Mouse (Mus musculus): Measurements from ENCODE around the gene Pou2f2.

The Pou2f2 gene

GRCm38 (mm10) chr7:25179606-25180161 lies at the start of gene Pou2f2:
TSS of gene Pou2f2 (minus strand) at chr7:25179726.
- DNase-seq (ENCODE audit: low spot score in 2 of 2), result peak; percentile 82 to 84

- DNase-seq (ENCODE audit: low spot score in 2 of 2), result no peak
These were observed 48.2 kb upstream of the Pou2f2 start for GRCm38 (mm10) chr7:25227523-25228300.

GRCm38 (mm10) chr7:25222275-25222967 lies 42.9 kb upstream of the Pou2f2 start:
- DNase-seq (ENCODE audit: low spot score in 2 of 2), result no peak

- peak; percentile 96 to 98 for DNase-seq (ENCODE audit: low spot score in 2 of 2)
These were observed 41.8 kb upstream of the Pou2f2 start, which contains the start of gene Zfp526 for GRCm38 (mm10) chr7:25221102-25221883. TSS of gene Zfp526 (plus strand) at chr7:25221425.

GRCm38 (mm10) chr7:25220457-25221101 lies 41.1 kb upstream of the Pou2f2 start, which contains the start of gene Dedd2:
TSS of gene Dedd2 (minus strand) at chr7:25220615.
- DNase-seq (ENCODE audit: low spot score in 2 of 2), result no peak

GRCm38 (mm10) chr7:25219756-25220456 lies 40.4 kb upstream of the Pou2f2 start:
- peak; percentile 89 to 93 for DNase-seq (ENCODE audit: low spot score in 2 of 2)

GRCm38 (mm10) chr7:25219416-25219750 lies 39.9 kb upstream of the Pou2f2 start:
- DNase-seq (ENCODE audit: low spot score in 2 of 2), result no peak

GRCm38 (mm10) chr7:25218705-25219415 lies 39.3 kb upstream of the Pou2f2 start:
- no peak for DNase-seq (ENCODE audit: low spot score in 2 of 2)

GRCm38 (mm10) chr7:25217653-25218395 lies 38.3 kb upstream of the Pou2f2 start:
- DNase-seq (ENCODE audit: low spot score in 2 of 2), result no peak

GRCm38 (mm10) chr7:25214172-25214571 lies 34.6 kb upstream of the Pou2f2 start:
- no peak for DNase-seq (ENCODE audit: low spot score in 2 of 2)

GRCm38 (mm10) chr7:25213099-25213498 lies 33.6 kb upstream of the Pou2f2 start:
- no peak for DNase-seq (ENCODE audit: low spot score in 2 of 2)

GRCm38 (mm10) chr7:25210482-25210881 lies 31.0 kb upstream of the Pou2f2 start:
- no peak for DNase-seq (ENCODE audit: low spot score in 2 of 2)

- no peak for DNase-seq (ENCODE audit: low spot score in 2 of 2)
These were observed 29.7 kb upstream of the Pou2f2 start for GRCm38 (mm10) chr7:25209161-25209622.

- no peak for DNase-seq (ENCODE audit: low spot score in 2 of 2)
These were observed 26.7 kb upstream of the Pou2f2 start for GRCm38 (mm10) chr7:25206094-25206830.

GRCm38 (mm10) chr7:25205355-25206093 lies 26.0 kb upstream of the Pou2f2 start:
- DNase-seq (ENCODE audit: low spot score in 2 of 2), result no peak

GRCm38 (mm10) chr7:25203624-25204023 lies 24.1 kb upstream of the Pou2f2 start:
- no peak for DNase-seq (ENCODE audit: low spot score in 2 of 2)

- DNase-seq (ENCODE audit: low spot score in 2 of 2), result no peak
These were observed 18.0 kb upstream of the Pou2f2 start for GRCm38 (mm10) chr7:25197384-25198018.

All from frontal cortex, postnatal 14 days (tissue).